Mouse (Mus musculus) testis, adult 2 months (tissue): ENCODE data around the gene Manbal. TPM values are rescaled to one million over a fixed set of nuclear protein-coding genes. Genes with fewer than 3 reads are reported as not detected.

ENCODE experiments used
- H3K27ac ChIP-seq: fragments of 200-500 bp; 2 replicates; pipeline ENCODE4 v1.5.1; 2012; ENCODE audit warnings: low read depth, low read length; ENCODE audit not compliant: control insufficient read depth, insufficient read depth
- H3K27me3 ChIP-seq: fragments of 200-500 bp; 2 replicates; pipeline ENCODE4 v1.6.1; 2012; ENCODE audit warnings: mild to moderate bottlenecking, low read length, moderate library complexity; ENCODE audit not compliant: control insufficient read depth, insufficient read depth
- H3K36me3 ChIP-seq: fragments of 200-500 bp; 2 replicates; pipeline ENCODE4 v1.6.1; 2012; ENCODE audit warnings: mild to moderate bottlenecking, low read length; ENCODE audit not compliant: control insufficient read depth, insufficient read depth
- H3K4me1 ChIP-seq: fragments of 200-500 bp; 2 replicates; pipeline ENCODE4 v1.6.1; 2012; ENCODE audit warnings: low read length; ENCODE audit not compliant: control insufficient read depth, insufficient read depth
- H3K4me3 ChIP-seq: fragments of 200-500 bp; 2 replicates; pipeline ENCODE4 v1.5.1; 2012; ENCODE audit warnings: low read depth, mild to moderate bottlenecking, low read length, moderate library complexity, mixed read lengths; ENCODE audit not compliant: control insufficient read depth
- CTCF ChIP-seq: fragments of 200-500 bp; IDR thresholded peaks from 2 replicates; pipeline ENCODE4 v1.5.1; 2012; ENCODE audit warnings: low read depth, mild to moderate bottlenecking, inconsistent platforms, low read length, moderate library complexity; ENCODE audit not compliant: control insufficient read depth, insufficient read depth, insufficient replicate concordance
- POLR2A ChIP-seq: fragments of 200-500 bp; IDR thresholded peaks from 2 replicates; pipeline ENCODE4 v1.6.1; 2012; ENCODE audit warnings: low read depth, mild to moderate bottlenecking, inconsistent platforms, low read length, moderate library complexity; ENCODE audit not compliant: control insufficient read depth
- polyA plus RNA-seq: library from polyadenylated mRNA; depleted of rRNA; stranded (reverse); fragments of >200 nt; gene quantifications from 2 replicates; pipeline ENCODE4 v1.2.3, GENCODE M21; 2012

Gene Manbal
- polyA plus RNA-seq, 1 experiment, result 22.5 TPM

- TF ChIP-seq CTCF, result no peak
- no peak for TF ChIP-seq POLR2A
- peaks cover 11% of the 10 kb centered on the region for H3K4me1 ChIP-seq
- H3K4me3 ChIP-seq, result no peak overlapping the region
- H3K36me3 ChIP-seq, result no peaks in the 10 kb centered on the region; the same call in none of the 2 replicates
- no peak overlapping the region for H3K27ac ChIP-seq
- no peaks in the 10 kb centered on the region for H3K27me3 ChIP-seq
These were observed 35.3 kb upstream of the Manbal start for GRCm38 (mm10) chr2:157332059-157332458.

GRCm38 (mm10) chr2:157338663-157339062, 28.7 kb upstream of the Manbal start:
- no peaks in the 10 kb centered on the region for H3K27me3 ChIP-seq
- no peaks in the 10 kb centered on the region for H3K36me3 ChIP-seq
- TF ChIP-seq CTCF, result peak; percentile 86; the same call in 1 of the 2 replicates
- no peak for TF ChIP-seq POLR2A
- H3K4me3 ChIP-seq, result no peak overlapping the region
- H3K4me1 ChIP-seq, result no peaks in the 10 kb centered on the region
- H3K27ac ChIP-seq, result no peak overlapping the region

- no peak for TF ChIP-seq POLR2A
- no peak for TF ChIP-seq CTCF
- no peaks in the 10 kb centered on the region for H3K4me1 ChIP-seq
- H3K27me3 ChIP-seq, result no peaks in the 10 kb centered on the region
- no peaks in the 10 kb centered on the region for H3K36me3 ChIP-seq
- H3K4me3 ChIP-seq, result no peak overlapping the region
- no peak overlapping the region for H3K27ac ChIP-seq
These were observed 27.9 kb upstream of the Manbal start for GRCm38 (mm10) chr2:157339532-157339931.

- Histone ChIP-seq H3K27me3 (no peaks in the 10 kb centered on the region), H3K4me1 (no peaks in the 10 kb centered on the region), H3K27ac (no peak overlapping the region), H3K36me3 (no peaks in the 10 kb centered on the region), H3K4me3 (no peak overlapping the region)
- TF ChIP-seq POLR2A, result no peak
- TF ChIP-seq CTCF, result no peak
These were observed 27.1 kb upstream of the Manbal start for GRCm38 (mm10) chr2:157340221-157340741.

- Histone ChIP-seq H3K4me3 (no peak overlapping the region), H3K27ac (no peak overlapping the region), H3K4me1 (no peaks in the 10 kb centered on the region), H3K36me3 (no peaks in the 10 kb centered on the region), H3K27me3 (no peaks in the 10 kb centered on the region)
- TF ChIP-seq CTCF, result peak; percentile 91
- no peak for TF ChIP-seq POLR2A
These were observed 25.7 kb upstream of the Manbal start for GRCm38 (mm10) chr2:157341554-157342270.

GRCm38 (mm10) chr2:157342328-157342926, 25.0 kb upstream of the Manbal start:
- TF ChIP-seq POLR2A (no peak), CTCF (no peak)
- H3K27ac ChIP-seq, result no peak overlapping the region
- H3K36me3 ChIP-seq, result no peaks in the 10 kb centered on the region
- H3K4me1 ChIP-seq, result peaks cover under 1% of the 10 kb centered on the region
- no peak overlapping the region for H3K4me3 ChIP-seq
- H3K27me3 ChIP-seq, result no peaks in the 10 kb centered on the region

- H3K4me1 ChIP-seq, result peaks cover 7% of the 10 kb centered on the region
- H3K27ac ChIP-seq, result no peak overlapping the region
- H3K36me3 ChIP-seq, result no peaks in the 10 kb centered on the region
- no peak overlapping the region for H3K4me3 ChIP-seq
- H3K27me3 ChIP-seq, result no peaks in the 10 kb centered on the region
- TF ChIP-seq POLR2A (no peak), CTCF (no peak)
These were observed 24.1 kb upstream of the Manbal start for GRCm38 (mm10) chr2:157343337-157343736.
